Mouse (Mus musculus) heart, postnatal 25 days (tissue): ENCODE results near the gene Nckap5. TPM values are rescaled to one million over a fixed set of nuclear protein-coding genes. Genes with fewer than 3 reads are reported as not detected.

Experiments used
- DNase-seq: peaks from one replicate; pipeline ENCODE4 v3.0.0; 2022; ENCODE audit warnings: low spot score
- intact Hi-C: fragments of 180-260 bp; cut with DNase I; formaldehyde crosslinking; loops from one replicate; pipeline ENCODE4 v1.15.1; 2025
- total RNA-seq, 2 experiments: library from RNA; stranded (reverse); gene quantifications; 2 replicates each; pipeline ENCODE4 v1.2.3; 2021

The Nckap5 gene
- total RNA-seq, 2 experiments from 2014 or later, result 8.5 to 12.7 TPM

GRCm38 (mm10) chr1:126438000-126438572 is 392.5 kb downstream of the Nckap5 start:
- no peak for DNase-seq
- intact Hi-C loops, result no loop called here

- intact Hi-C loops, result no loop called here
- DNase-seq, result no peak
Observed at GRCm38 (mm10) chr1:126436937-126437667, 393.5 kb downstream of the Nckap5 start.

- intact Hi-C loops, result loop anchor here (5.0 kb wide), 3 partner anchors 500 to 825 kb away; no protein-coding TSS in a partner anchor
- no peak for DNase-seq
Observed at GRCm38 (mm10) chr1:126432285-126432684, 398.3 kb downstream of the Nckap5 start.

- intact Hi-C loops, result loop anchor here (5.0 kb wide), 3 partner anchors 501 to 824 kb away; no protein-coding TSS in a partner anchor
- no peak for DNase-seq
Observed at GRCm38 (mm10) chr1:126431594-126431993, 399.0 kb downstream of the Nckap5 start.

- intact Hi-C loops, result no loop called here
- DNase-seq, result no peak
Observed at GRCm38 (mm10) chr1:126411426-126411825, 419.2 kb downstream of the Nckap5 start.

GRCm38 (mm10) chr1:126407886-126408285 is 422.7 kb downstream of the Nckap5 start:
- intact Hi-C loops, result loop anchor here (10.0 kb wide), 1 partner anchor 493 kb away; the partner anchor contains the start of gene Lypd1
- no peak for DNase-seq

GRCm38 (mm10) chr1:126405543-126405942 is 425.1 kb downstream of the Nckap5 start:
- intact Hi-C loops, result loop anchor here (10.0 kb wide), 1 partner anchor 491 kb away; the partner anchor contains the start of gene Lypd1
- no peak for DNase-seq

- intact Hi-C loops, result loop anchor here (10.0 kb wide), 1 partner anchor 489 kb away; the partner anchor contains the start of gene Lypd1
- DNase-seq, result no peak
Observed at GRCm38 (mm10) chr1:126403970-126404369, 426.6 kb downstream of the Nckap5 start.

- no peak for DNase-seq
- intact Hi-C loops, result no loop called here
Observed at GRCm38 (mm10) chr1:126391204-126391603, 439.4 kb downstream of the Nckap5 start.

- DNase-seq, result no peak
- intact Hi-C loops, result no loop called here
Observed at GRCm38 (mm10) chr1:126377339-126377980, 453.1 kb downstream of the Nckap5 start.

- intact Hi-C loops, result no loop called here
Observed at GRCm38 (mm10) chr1:126366736-126367135, 463.9 kb downstream of the Nckap5 start.

GRCm38 (mm10) chr1:126364556-126364955 is 466.0 kb downstream of the Nckap5 start:
- intact Hi-C loops, result no loop called here

More at GRCm38 (mm10) chr1:126366736-126367135, 463.9 kb downstream of the Nckap5 start:
- DNase-seq, result no peak

GRCm38 (mm10) chr1:126360531-126361220 is 469.9 kb downstream of the Nckap5 start:
- DNase-seq, result no peak
- intact Hi-C loops, result no loop called here

More at GRCm38 (mm10) chr1:126364556-126364955, 466.0 kb downstream of the Nckap5 start:
- DNase-seq, result no peak

GRCm38 (mm10) chr1:126360111-126360510 is 470.5 kb downstream of the Nckap5 start:
- no peak for DNase-seq
- intact Hi-C loops, result no loop called here

- intact Hi-C loops, result no loop called here
- peak; percentile 2 for DNase-seq
Observed at GRCm38 (mm10) chr1:126341806-126342205, 488.8 kb downstream of the Nckap5 start.

GRCm38 (mm10) chr1:126339250-126339649 is 491.3 kb downstream of the Nckap5 start:
- no peak for DNase-seq
- intact Hi-C loops, result no loop called here

- DNase-seq, result no peak
- intact Hi-C loops, result no loop called here
Observed at GRCm38 (mm10) chr1:126334202-126334601, 496.4 kb downstream of the Nckap5 start.

GRCm38 (mm10) chr1:126332026-126332425 is 498.6 kb downstream of the Nckap5 start:
- intact Hi-C loops, result no loop called here
- no peak for DNase-seq

GRCm38 (mm10) chr1:126320696-126321095 is 509.9 kb downstream of the Nckap5 start:
- no peak for DNase-seq

More at GRCm38 (mm10) chr1:126320696-126321095, 509.9 kb downstream of the Nckap5 start:
- intact Hi-C loops, result no loop called here
